Mouse (Mus musculus): ENCODE data around the gene Dkk3. TPM values are rescaled to one million over a fixed set of nuclear protein-coding genes. Genes with fewer than 3 reads are reported as not detected.
"Not testable (repeated sequence)": the region's sequence is repeated elsewhere in the genome, so short reads cannot be mapped to it uniquely, and the experiment has no call there.

The Dkk3 gene
- polyA plus RNA-seq, 1 experiment from 2014 or later: 55.0 TPM

DNA sequence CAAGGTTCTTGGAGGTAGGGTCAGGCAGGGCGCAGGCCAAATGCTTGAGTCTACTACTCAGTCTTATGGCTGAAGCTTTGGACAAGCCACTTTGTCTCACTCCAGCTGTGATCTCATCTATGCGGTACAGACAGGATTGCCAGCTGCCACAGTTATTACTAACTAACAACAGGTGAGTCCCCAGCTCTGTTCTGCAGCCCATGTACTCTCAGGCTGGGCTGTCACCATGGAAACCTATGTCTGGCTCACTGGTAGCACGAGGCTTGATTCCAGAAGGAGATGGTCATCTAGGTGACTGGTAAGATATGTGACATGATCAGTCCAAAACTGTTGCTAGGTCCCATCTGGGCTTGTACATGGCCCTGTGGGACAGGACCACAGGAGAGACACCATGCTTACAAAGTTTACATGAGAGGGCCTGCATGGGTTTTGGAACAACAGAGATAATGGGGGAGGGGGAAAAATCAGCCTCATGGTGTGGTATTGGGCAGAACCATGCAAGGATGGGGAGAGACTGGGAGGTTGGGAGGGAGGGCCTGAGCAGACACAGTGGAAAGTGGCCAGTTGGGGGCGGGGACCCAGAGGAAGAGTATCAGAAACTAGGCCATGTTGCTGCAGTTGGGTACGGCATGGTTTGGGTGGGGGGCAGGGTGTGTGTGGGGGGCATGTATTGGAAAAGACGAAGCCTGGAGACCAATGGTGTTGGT lies 25.8 kb upstream of the Dkk3 start:
- H3K4me3 ChIP-seq (ENCODE audit: low read depth, low read length): no peak overlapping the region
- H3K4me1 ChIP-seq (ENCODE audit: control insufficient read depth, insufficient read depth, low read length): peaks cover 6% of the 10 kb centered on the region; the same call in 1 of the 2 replicates
- no peaks in the 10 kb centered on the region for H3K36me3 ChIP-seq (ENCODE audit: control insufficient read depth, insufficient read depth, low read length)
- 69% methylated on average over 6 of the region's 6 CpGs for WGBS
- no peaks in the 10 kb centered on the region for H3K9me3 ChIP-seq (ENCODE audit: control insufficient read depth, low read length)
- DNase-seq (ENCODE audit: low spot score): no peak
- H3K27me3 ChIP-seq (replicated peaks; ENCODE audit: control insufficient read depth, insufficient read depth, low read length): no peaks in the 10 kb centered on the region
- H3K4me2 ChIP-seq (ENCODE audit: low read depth, low read length): no peak overlapping the region
- H3K27ac ChIP-seq (replicated peaks; ENCODE audit: low read depth, low read length): no peak overlapping the region
- no peak for ATAC-seq (ENCODE audit: low read depth)
- H3K9ac ChIP-seq (ENCODE audit: low read depth, low read length): no peak overlapping the region

DNA sequence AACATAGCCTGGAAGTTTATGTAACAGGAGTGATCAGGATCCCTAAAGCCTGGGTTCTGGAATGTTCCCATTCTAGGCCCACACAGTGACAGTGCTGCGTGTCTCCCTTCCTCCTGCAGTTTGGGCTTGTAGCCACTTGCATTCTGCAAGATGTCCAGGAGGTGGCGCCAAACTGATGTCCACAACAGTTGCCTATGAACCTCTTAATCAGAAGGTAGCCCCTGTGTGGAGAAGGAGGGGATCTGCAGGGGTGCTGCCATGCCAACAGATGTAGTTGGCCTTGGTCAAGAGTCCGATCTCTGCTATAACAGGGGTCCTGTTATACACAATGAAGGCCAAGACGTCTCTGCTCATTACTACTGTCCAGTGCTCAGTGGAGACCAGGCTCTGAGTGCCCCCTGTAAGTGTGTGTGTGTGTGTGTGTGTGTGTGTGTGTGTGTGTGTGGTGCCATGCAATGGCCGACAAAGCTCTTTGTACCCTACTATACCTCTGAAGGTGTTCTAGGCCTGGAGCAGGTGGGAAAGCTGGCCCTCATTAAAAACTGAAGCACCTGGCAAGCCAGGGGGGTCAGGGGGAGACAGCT lies 24.5 kb upstream of the Dkk3 start:
- H3K4me1 ChIP-seq (ENCODE audit: control insufficient read depth, insufficient read depth, low read length): peaks cover 5% of the 10 kb centered on the region; the same call in 1 of the 2 replicates
- H3K4me3 ChIP-seq (ENCODE audit: low read depth, low read length): no peak overlapping the region
- H3K4me2 ChIP-seq (ENCODE audit: low read depth, low read length): no peak overlapping the region
- peak; percentile 86 for DNase-seq (ENCODE audit: low spot score)
- ATAC-seq (ENCODE audit: low read depth): peak; percentile 35; the same call in 1 of the 2 replicates
- 41% methylated on average over 5 of the region's 5 CpGs for WGBS
- H3K27ac ChIP-seq (replicated peaks; ENCODE audit: low read depth, low read length): no peak overlapping the region
- H3K27me3 ChIP-seq (replicated peaks; ENCODE audit: control insufficient read depth, insufficient read depth, low read length): no peaks in the 10 kb centered on the region
- no peak overlapping the region for H3K9ac ChIP-seq (ENCODE audit: low read depth, low read length)
- no peaks in the 10 kb centered on the region for H3K36me3 ChIP-seq (ENCODE audit: control insufficient read depth, insufficient read depth, low read length)
- H3K9me3 ChIP-seq (ENCODE audit: control insufficient read depth, low read length): no peaks in the 10 kb centered on the region

DNA sequence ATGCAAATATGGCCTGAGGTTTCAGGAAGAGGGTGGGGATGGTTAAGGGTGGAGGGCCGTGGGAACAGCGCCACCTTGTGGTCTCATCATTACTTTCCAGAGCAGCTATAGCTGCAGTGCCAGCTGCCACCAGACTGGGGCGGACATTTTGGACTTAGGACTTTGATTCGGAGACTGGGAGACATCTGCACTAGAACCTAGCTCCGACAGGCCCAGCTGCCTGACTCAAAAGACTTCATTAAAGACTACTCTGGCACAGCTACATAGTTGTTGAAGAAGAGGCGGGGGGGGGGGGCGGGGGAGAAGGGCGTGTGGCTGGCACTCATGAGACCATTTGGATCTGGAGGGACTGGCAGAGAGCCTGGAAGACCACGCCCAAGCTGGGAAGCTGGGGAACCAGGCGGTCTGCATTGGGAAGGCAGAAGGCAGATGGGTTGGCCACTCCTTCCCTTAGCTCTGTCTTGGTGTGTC lies 21.4 kb upstream of the Dkk3 start:
- Histone ChIP-seq H3K9me3 (ENCODE audit: control insufficient read depth, low read length) (no peaks in the 10 kb centered on the region), H3K9ac (ENCODE audit: low read depth, low read length) (no peak overlapping the region), H3K4me2 (ENCODE audit: low read depth, low read length) (peak overlapping the region; percentile 39), H3K36me3 (ENCODE audit: control insufficient read depth, insufficient read depth, low read length) (no peaks in the 10 kb centered on the region), H3K27me3 (replicated peaks; ENCODE audit: control insufficient read depth, insufficient read depth, low read length) (no peaks in the 10 kb centered on the region), H3K27ac (replicated peaks; ENCODE audit: low read depth, low read length) (no peak overlapping the region), H3K4me1 (ENCODE audit: control insufficient read depth, insufficient read depth, low read length) (no peaks in the 10 kb centered on the region), H3K4me3 (ENCODE audit: low read depth, low read length) (no peak overlapping the region)
- ATAC-seq (ENCODE audit: low read depth) (peak; percentile 89), DNase-seq (ENCODE audit: low spot score) (peak; percentile 92)
- 10% methylated on average over 9 of the region's 10 CpGs for WGBS

DNA sequence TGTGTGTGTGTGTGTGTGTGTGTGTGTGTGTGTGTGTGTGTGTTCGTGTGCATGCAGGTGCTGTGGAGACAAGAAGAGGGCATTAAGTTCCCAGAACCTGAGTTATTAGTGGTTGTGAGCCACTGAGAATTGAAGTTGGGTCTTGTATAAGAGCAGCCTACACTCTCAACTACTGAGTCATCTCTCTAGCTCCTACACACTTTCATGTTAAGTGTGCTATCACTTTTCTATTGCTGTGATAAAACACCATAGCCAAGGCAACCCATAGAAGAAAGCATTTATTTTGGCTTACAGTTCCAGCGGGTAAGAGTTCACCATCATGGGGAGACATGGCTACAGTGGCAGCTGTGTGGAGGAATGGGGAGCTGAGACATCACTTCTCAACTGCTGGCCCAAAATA lies 17.8 kb upstream of the Dkk3 start:
- ATAC-seq (ENCODE audit: low read depth) (no peak), DNase-seq (ENCODE audit: low spot score) (no peak)
- Histone ChIP-seq H3K27me3 (replicated peaks; ENCODE audit: control insufficient read depth, insufficient read depth, low read length) (no peaks in the 10 kb centered on the region), H3K9me3 (ENCODE audit: control insufficient read depth, low read length) (no peaks in the 10 kb centered on the region), H3K27ac (replicated peaks; ENCODE audit: low read depth, low read length) (no peak overlapping the region), H3K36me3 (ENCODE audit: control insufficient read depth, insufficient read depth, low read length) (no peaks in the 10 kb centered on the region), H3K4me2 (ENCODE audit: low read depth, low read length) (no peak overlapping the region), H3K9ac (ENCODE audit: low read depth, low read length) (no peak overlapping the region), H3K4me3 (ENCODE audit: low read depth, low read length) (no peak overlapping the region), H3K4me1 (ENCODE audit: control insufficient read depth, insufficient read depth, low read length) (no peaks in the 10 kb centered on the region)
- 88% methylated on average over 2 of the region's 2 CpGs for WGBS

DNA sequence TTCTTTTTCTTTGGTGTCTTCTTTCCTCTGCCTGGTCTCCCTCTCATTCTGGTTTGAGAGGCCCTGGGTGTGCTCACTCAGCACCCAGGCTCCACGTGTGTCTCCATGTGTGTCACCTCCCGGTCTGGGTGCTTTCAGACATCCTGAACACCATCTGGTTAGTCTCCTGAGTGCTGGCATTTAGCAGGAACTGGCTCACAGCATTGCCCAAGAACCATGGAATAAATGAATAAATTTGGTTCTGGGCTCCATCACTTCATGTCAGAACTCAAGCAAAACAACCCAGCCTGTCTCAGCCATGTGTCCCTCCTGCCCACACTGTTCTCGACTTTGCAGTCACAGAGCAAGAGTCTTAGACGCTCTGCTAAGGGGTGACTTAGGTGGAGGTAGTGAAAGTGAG lies 13.8 kb upstream of the Dkk3 start:
- 57% methylated on average over 4 of the region's 4 CpGs for WGBS

DNA sequence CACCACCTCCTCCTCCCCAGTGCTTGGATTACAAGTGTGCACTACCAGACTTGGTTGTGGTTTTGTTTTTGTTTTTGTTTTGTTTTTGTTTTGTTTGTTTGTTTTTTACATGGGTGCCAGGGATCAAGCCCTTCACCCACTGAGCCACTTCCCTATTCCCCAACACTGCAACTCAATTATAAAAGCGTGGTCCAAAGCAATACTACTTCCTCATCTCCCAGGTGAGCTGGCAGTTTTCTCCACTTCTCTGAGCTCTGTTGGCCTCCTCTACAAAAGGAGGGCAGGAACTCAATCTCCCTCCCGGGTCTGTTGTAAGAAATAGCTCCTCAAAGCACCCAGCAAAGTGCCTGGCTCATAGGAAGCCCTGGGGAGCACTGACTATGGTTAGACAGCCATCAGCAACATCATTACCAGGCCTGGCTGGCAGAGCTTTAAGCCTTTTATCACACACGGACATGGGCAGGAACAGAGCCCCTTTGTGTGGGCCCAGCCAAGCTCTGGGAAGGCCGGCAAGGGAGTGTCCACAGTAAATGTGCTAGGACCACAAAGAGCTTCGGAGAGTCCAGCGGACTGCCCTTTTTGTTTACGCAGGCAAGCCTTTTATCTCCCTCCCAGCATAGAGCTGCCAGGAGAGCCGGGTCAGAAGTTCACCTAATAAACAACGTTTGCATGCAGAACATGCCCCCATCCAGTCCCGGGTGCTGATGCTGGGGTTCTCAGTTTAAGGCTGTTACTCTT lies 11.3 kb upstream of the Dkk3 start:
- WGBS: 32% methylated on average over 10 of the region's 10 CpGs
- no peaks in the 10 kb centered on the region for H3K27me3 ChIP-seq (replicated peaks; ENCODE audit: control insufficient read depth, insufficient read depth, low read length)
- H3K9me3 ChIP-seq (ENCODE audit: control insufficient read depth, low read length): no peaks in the 10 kb centered on the region
- peak; percentile 44; the same call in 1 of the 2 replicates for ATAC-seq (ENCODE audit: low read depth)
- H3K4me1 ChIP-seq (ENCODE audit: control insufficient read depth, insufficient read depth, low read length): no peaks in the 10 kb centered on the region
- no peak overlapping the region for H3K27ac ChIP-seq (replicated peaks; ENCODE audit: low read depth, low read length)
- H3K4me3 ChIP-seq (ENCODE audit: low read depth, low read length): no peak overlapping the region
- no peak overlapping the region for H3K9ac ChIP-seq (ENCODE audit: low read depth, low read length)
- H3K4me2 ChIP-seq (ENCODE audit: low read depth, low read length): no peak overlapping the region
- H3K36me3 ChIP-seq (ENCODE audit: control insufficient read depth, insufficient read depth, low read length): no peaks in the 10 kb centered on the region
- DNase-seq (ENCODE audit: low spot score): peak; percentile 56

More for the DNA sequence above, 13.8 kb upstream of the Dkk3 start:
- Histone ChIP-seq H3K27ac (replicated peaks; ENCODE audit: low read depth, low read length) (no peak overlapping the region), H3K4me1 (ENCODE audit: control insufficient read depth, insufficient read depth, low read length) (no peaks in the 10 kb centered on the region), H3K4me3 (ENCODE audit: low read depth, low read length) (no peak overlapping the region), H3K36me3 (ENCODE audit: control insufficient read depth, insufficient read depth, low read length) (no peaks in the 10 kb centered on the region), H3K4me2 (ENCODE audit: low read depth, low read length) (no peak overlapping the region), H3K9me3 (ENCODE audit: control insufficient read depth, low read length) (no peaks in the 10 kb centered on the region), H3K9ac (ENCODE audit: low read depth, low read length) (no peak overlapping the region), H3K27me3 (replicated peaks; ENCODE audit: control insufficient read depth, insufficient read depth, low read length) (no peaks in the 10 kb centered on the region)
- no peak for DNase-seq (ENCODE audit: low spot score)
- no peak for ATAC-seq (ENCODE audit: low read depth)

DNA sequence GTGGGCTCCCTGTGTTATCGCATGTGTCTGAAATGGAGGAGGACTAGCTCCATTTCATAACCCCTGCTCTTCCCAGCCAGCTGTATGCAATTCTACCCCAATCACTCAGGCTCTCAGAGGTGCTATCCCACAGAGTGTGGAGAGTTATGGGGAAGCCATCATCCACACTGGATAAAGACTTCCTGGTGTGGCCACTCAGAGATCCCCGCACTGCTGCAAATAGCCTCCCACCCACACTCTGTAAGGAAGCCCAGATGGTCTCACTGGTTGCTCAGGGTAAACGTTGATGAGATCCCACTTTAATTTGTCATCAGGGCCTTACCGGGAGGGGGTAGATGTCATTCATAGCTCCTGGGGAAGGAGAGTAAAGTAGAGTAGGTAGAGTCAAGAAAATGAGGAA lies 6.7 kb upstream of the Dkk3 start:
- DNase-seq (ENCODE audit: low spot score): no peak
- WGBS: 75% methylated on average over 4 of the region's 4 CpGs
- H3K4me2 ChIP-seq (ENCODE audit: low read depth, low read length): no peak overlapping the region
- H3K4me3 ChIP-seq (ENCODE audit: low read depth, low read length): no peak overlapping the region
- H3K27me3 ChIP-seq (replicated peaks; ENCODE audit: control insufficient read depth, insufficient read depth, low read length): no peaks in the 10 kb centered on the region
- H3K9me3 ChIP-seq (ENCODE audit: control insufficient read depth, low read length): no peaks in the 10 kb centered on the region
- no peak overlapping the region for H3K9ac ChIP-seq (ENCODE audit: low read depth, low read length)
- no peak overlapping the region for H3K27ac ChIP-seq (replicated peaks; ENCODE audit: low read depth, low read length)
- ATAC-seq (ENCODE audit: low read depth): no peak
- no peaks in the 10 kb centered on the region for H3K36me3 ChIP-seq (ENCODE audit: control insufficient read depth, insufficient read depth, low read length)
- no peaks in the 10 kb centered on the region; the same call in 1 of the 2 replicates for H3K4me1 ChIP-seq (ENCODE audit: control insufficient read depth, insufficient read depth, low read length)

DNA sequence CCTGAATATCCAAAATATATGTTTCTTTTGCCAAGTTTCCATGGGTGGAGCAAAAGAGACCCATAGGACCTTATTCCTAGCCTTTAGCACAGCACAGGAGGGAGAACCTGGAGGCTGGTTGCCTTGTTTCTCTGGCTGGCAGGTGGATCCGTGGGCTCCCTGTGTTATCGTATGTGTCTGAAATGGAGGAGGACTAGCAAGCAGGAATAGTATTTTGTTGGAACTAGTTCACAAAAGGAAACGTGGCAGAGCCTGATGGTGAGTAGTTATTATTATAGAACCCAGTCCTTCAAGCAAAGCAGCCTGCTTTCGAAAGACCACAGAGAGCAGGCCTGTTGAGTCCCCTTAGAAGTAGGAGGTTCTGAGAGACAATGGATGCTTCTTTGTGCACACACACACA lies 6.2 kb upstream of the Dkk3 start:
- not testable (repeated sequence) for H3K9me3 ChIP-seq (ENCODE audit: control insufficient read depth, low read length); H3K27me3 ChIP-seq (replicated peaks; ENCODE audit: control insufficient read depth, insufficient read depth, low read length); H3K9ac ChIP-seq (ENCODE audit: low read depth, low read length); H3K27ac ChIP-seq (replicated peaks; ENCODE audit: low read depth, low read length); H3K36me3 ChIP-seq (ENCODE audit: control insufficient read depth, insufficient read depth, low read length); H3K4me2 ChIP-seq (ENCODE audit: low read depth, low read length); ATAC-seq (ENCODE audit: low read depth); H3K4me3 ChIP-seq (ENCODE audit: low read depth, low read length); DNase-seq (ENCODE audit: low spot score); H3K4me1 ChIP-seq (ENCODE audit: control insufficient read depth, insufficient read depth, low read length)
- WGBS: 85% methylated on average over 4 of the region's 4 CpGs
